Mouse (Mus musculus) heart, embryonic 10.5 days (tissue): ENCODE measurements around the gene 4930522H14Rik. TPM values are rescaled to one million over a fixed set of nuclear protein-coding genes. Genes with fewer than 3 reads are reported as not detected.

Experiments used
- DNase-seq: peaks from one replicate; pipeline ENCODE4 v3.0.0-alpha.2; 2017; ENCODE audit warnings: low spot score
- H3K27ac ChIP-seq: fragments of 300-500 bp; sonication (generic); 2 replicates; pipeline ENCODE4 v1.5.1; 2016; ENCODE audit warnings: mild to moderate bottlenecking
- H3K27me3 ChIP-seq: fragments of 300-500 bp; sonication (generic); 2 replicates; pipeline ENCODE4 v1.6.1; 2016; ENCODE audit warnings: mild to moderate bottlenecking; ENCODE audit not compliant: poor library complexity, insufficient read depth, severe bottlenecking
- H3K36me3 ChIP-seq: fragments of 300-500 bp; sonication (generic); 2 replicates; pipeline ENCODE4 v1.6.1; 2016; ENCODE audit warnings: mild to moderate bottlenecking, moderate library complexity
- H3K4me1 ChIP-seq: fragments of 300-500 bp; sonication (generic); 2 replicates; pipeline ENCODE4 v1.6.1; 2016; ENCODE audit warnings: mild to moderate bottlenecking
- H3K4me3 ChIP-seq: fragments of 300-500 bp; sonication (generic); 2 replicates; pipeline ENCODE4 v1.5.1; 2016; ENCODE audit warnings: mild to moderate bottlenecking, moderate library complexity
- H3K9me3 ChIP-seq: fragments of 300-500 bp; sonication (generic); 2 replicates; pipeline ENCODE4 v1.6.1; 2016; ENCODE audit warnings: mild to moderate bottlenecking, moderate library complexity
- WGBS: fragments of 180-500 bp; shearing (Covaris S2); methylation state at CpG from one replicate; pipeline ENCODE4 v1.1.7; 2016; 5-methylcytosine and 5-hydroxymethylcytosine counted together
- polyA plus RNA-seq: library from polyadenylated mRNA; unstranded; fragments of >200 nt; fragmentation: Nextera tagmentation; extraction: Ambion mirVana; gene quantifications from 2 replicates; pipeline ENCODE4 v1.2.1, GENCODE M21; 2016

Gene 4930522H14Rik
- polyA plus RNA-seq, 1 experiment from 2014 or later: not detected

DNA sequence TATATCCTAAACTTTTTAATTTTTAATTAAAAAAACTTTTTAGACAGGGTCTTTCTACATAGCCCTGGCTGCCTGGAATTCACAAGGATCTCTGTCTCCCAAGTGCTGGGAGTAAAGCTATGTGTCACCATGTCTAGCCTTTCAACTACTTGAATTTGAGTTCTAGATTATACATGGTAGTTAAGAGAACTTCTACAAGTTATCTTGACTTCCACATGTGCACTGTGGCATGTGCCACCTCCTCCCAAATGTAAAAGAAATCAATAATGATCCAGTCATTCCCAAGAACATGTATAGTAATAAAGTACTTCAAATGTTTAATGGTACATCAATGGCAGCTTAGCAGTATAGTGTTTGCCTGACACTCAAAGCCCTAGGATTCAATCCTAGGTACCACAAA lies 63.4 kb downstream of the 4930522H14Rik start:
- Histone ChIP-seq H3K9me3 (no peaks in the 10 kb centered on the region), H3K36me3 (peaks cover 5% of the 10 kb centered on the region; the same call in 1 of the 2 replicates), H3K27ac (no peak overlapping the region), H3K27me3 (no peaks in the 10 kb centered on the region), H3K4me3 (no peak overlapping the region), H3K4me1 (no peaks in the 10 kb centered on the region; the same call in 1 of the 2 replicates)
- DNase-seq: no peak

DNA sequence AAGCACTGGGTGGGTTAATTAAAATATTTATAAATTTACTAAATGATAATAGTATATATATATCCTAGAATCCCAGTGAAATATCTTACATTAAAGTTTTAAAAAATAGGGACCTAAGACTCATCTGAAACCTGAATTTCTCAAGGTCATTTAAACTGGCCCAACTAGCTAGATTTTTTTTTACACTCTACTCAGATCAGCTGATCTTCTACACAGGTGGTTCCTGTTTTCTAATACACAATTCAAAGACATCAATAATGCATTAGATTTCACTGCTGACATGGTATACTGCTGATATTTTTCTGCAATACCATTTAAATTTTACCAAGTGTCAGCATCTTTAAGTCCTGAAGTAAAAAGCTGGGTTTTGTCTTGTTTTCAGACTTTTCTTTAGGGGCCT lies 67.2 kb downstream of the 4930522H14Rik start:
- Histone ChIP-seq H3K9me3 (no peaks in the 10 kb centered on the region), H3K27ac (no peak overlapping the region), H3K4me3 (no peak overlapping the region), H3K36me3 (no peaks in the 10 kb centered on the region), H3K4me1 (no peaks in the 10 kb centered on the region; the same call in 1 of the 2 replicates), H3K27me3 (no peaks in the 10 kb centered on the region)
- DNase-seq: no peak

DNA sequence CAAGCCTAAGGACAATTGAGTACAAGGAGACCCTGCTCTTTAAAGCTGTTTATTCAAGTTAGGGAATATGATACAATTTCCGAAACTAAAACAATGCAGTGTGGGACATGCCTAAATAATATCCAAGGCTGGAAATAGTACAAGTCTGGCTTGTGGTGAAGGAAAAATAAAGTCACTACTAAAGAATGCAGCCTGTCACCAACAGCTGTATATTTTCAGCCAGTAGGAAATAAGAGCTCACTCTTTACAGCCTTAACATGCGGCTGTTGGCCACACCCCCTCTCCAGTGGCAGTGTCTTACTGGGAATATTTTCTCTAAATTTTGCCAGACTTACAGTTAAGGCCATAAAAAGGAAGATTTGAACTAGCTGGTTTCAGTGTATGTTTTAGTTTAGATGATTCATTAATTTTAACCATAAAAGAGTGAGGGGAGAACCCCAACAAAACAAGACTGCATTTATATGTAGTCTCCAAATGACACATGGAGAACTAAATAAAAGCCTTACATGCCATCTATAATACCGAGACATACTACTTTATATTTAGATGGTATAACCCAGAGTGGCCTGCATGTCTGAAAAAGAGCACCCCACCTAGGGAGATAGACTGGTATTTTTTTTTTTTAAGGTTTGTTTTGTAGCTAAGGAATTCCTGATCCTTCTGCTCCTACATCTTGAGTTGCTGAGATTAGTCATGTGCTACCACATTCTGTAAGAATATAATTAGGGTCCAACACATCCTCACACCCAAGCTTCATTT lies 70.5 kb downstream of the 4930522H14Rik start:
- WGBS: 56% methylated on average over 3 of the region's 3 CpGs
- no peaks in the 10 kb centered on the region for H3K27me3 ChIP-seq
- no peaks in the 10 kb centered on the region; the same call in 1 of the 2 replicates for H3K4me1 ChIP-seq
- H3K9me3 ChIP-seq: no peaks in the 10 kb centered on the region
- no peak overlapping the region for H3K27ac ChIP-seq
- H3K36me3 ChIP-seq: peaks cover 5% of the 10 kb centered on the region; the same call in 1 of the 2 replicates
- no peak overlapping the region for H3K4me3 ChIP-seq
- DNase-seq: no peak

DNA sequence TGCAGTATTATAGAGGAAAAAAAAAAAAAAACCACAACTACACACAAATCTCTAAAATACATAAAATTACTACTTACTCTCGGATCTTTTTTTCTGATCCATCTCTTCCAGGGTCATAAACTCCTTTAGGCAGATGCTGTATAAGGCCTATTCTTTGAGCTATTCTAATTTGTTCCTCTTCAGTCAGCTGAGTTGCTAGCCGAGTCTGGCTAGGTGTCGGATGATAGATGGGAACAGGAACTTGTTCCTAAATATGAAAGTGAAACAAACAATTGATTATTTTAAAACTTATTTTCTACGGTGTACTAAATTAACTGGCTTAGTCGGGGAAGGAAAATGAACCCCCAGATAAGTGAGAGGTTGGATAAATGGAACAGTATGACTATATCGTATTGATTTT lies 74.3 kb downstream of the 4930522H14Rik start:
- Histone ChIP-seq H3K27ac (no peak overlapping the region), H3K4me1 (no peaks in the 10 kb centered on the region; the same call in 1 of the 2 replicates), H3K4me3 (no peak overlapping the region), H3K27me3 (no peaks in the 10 kb centered on the region), H3K9me3 (no peaks in the 10 kb centered on the region), H3K36me3 (peaks cover 25% of the 10 kb centered on the region)
- DNase-seq: no peak
- WGBS: 92% methylated on average over 6 of the region's 6 CpGs

Other genes starting within 250 kb of the 4930522H14Rik start
- gene Ttc39a, start 124.7 kb downstream of the 4930522H14Rik start, polyA plus RNA-seq: 9.4 and 10.7 TPM in 2 replicates
- gene Rnf11, start 46.6 kb downstream of the 4930522H14Rik start, polyA plus RNA-seq: 31.1 and 31.4 TPM in 2 replicates
- gene Cdkn2c, start 135.9 kb upstream of the 4930522H14Rik start, polyA plus RNA-seq: 3.7 and 4.4 TPM in 2 replicates
- gene Faf1, start 145.3 kb upstream of the 4930522H14Rik start, polyA plus RNA-seq: 24.7 and 27.0 TPM in 2 replicates